Mouse (Mus musculus) heart, embryonic 16.5 days (tissue): ENCODE results near the gene Hsd3b5. TPM values are rescaled to one million over a fixed set of nuclear protein-coding genes. Genes with fewer than 3 reads are reported as not detected.
"Not testable (repeated sequence)": the region's sequence is repeated elsewhere in the genome, so short reads cannot be mapped to it uniquely, and the experiment has no call there.

Experiments
- ATAC-seq: fragments of 200-750 bp; cut with Nextera tagmentation; replicated peaks from 2 replicates; pipeline ENCODE4 v1.8.0; 2017; ENCODE audit warnings: moderate number of reproducible peaks; ENCODE audit not compliant: insufficient read depth, low FRiP score; ENCODE audit errors: extremely low read depth
- H3K27ac ChIP-seq: fragments of 300-500 bp; sonication (generic); 2 replicates; pipeline ENCODE4 v1.5.1; 2014; ENCODE audit warnings: mild to moderate bottlenecking, low read length, control low read depth, moderate library complexity
- H3K27me3 ChIP-seq: fragments of 300-500 bp; sonication (generic); 2 replicates; pipeline ENCODE4 v1.6.1; 2014; ENCODE audit warnings: low read length, mixed read lengths; ENCODE audit not compliant: control insufficient read depth, insufficient read depth
- H3K36me3 ChIP-seq: fragments of 300-500 bp; sonication (generic); 2 replicates; pipeline ENCODE4 v1.6.1; 2014; ENCODE audit not compliant: control insufficient read depth, insufficient read depth
- H3K4me1 ChIP-seq: fragments of 300-500 bp; sonication (generic); 2 replicates; pipeline ENCODE4 v1.6.1; 2014; ENCODE audit warnings: low read length, mixed read lengths; ENCODE audit not compliant: control insufficient read depth, insufficient read depth
- H3K4me2 ChIP-seq: fragments of 300-500 bp; sonication (generic); 2 replicates; pipeline ENCODE4 v1.6.1; 2014; ENCODE audit warnings: low read depth, mild to moderate bottlenecking, control low read depth, low read length
- H3K4me3 ChIP-seq: fragments of 300-500 bp; sonication (generic); 2 replicates; pipeline ENCODE4 v1.5.1; 2014; ENCODE audit warnings: mild to moderate bottlenecking, control low read depth, low read length
- H3K9ac ChIP-seq: fragments of 300-500 bp; sonication (generic); 2 replicates; pipeline ENCODE4 v1.6.1; 2014; ENCODE audit warnings: low read length, control low read depth
- H3K9me3 ChIP-seq: fragments of 300-500 bp; sonication (generic); replicated peaks from 2 replicates; pipeline ENCODE4 v1.6.1; 2016; ENCODE audit warnings: low read length; ENCODE audit not compliant: control insufficient read depth
- WGBS: fragments of 180-500 bp; shearing (Covaris S2); extraction: QIAGEN DNeasy Blood & Tissue Kit; methylation state at CpG from one replicate; pipeline ENCODE4 v1.1.7; 2014; 5-methylcytosine and 5-hydroxymethylcytosine counted together
- polyA plus RNA-seq: library from polyadenylated mRNA; unstranded; fragments of >200 nt; fragmentation: Nextera tagmentation; extraction: Ambion mirVana; gene quantifications from 2 replicates; pipeline ENCODE4 v1.2.1, GENCODE M21; 2015

Hsd3b5 gene
- polyA plus RNA-seq, result not detected in 2 replicates

DNA sequence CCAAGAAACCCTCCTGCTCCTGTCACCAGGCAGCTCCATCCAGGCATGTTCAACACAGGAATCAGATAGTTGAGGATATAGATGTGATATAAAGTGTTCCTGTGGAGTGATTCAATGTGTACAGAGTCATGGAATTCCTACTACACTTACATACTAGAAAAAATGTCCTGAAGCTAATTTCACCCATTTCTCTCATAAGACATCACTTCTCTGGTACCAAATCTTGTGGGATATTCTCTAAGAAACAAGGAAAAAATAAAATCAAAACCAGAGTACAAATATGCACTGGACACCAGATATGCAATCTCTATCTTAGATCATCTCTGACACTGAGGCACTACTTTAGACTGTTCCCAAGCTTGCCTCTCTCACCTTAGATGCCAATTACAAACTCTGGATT is at the start of gene Hsd3b5:
Gene Hsd3b5, minus strand, starts transcription at position 101 of the 400 bp plus-strand sequence.
- H3K4me1 ChIP-seq, result no peaks in the 10 kb centered on the region
- no peaks in the 10 kb centered on the region for H3K27me3 ChIP-seq

DNA sequence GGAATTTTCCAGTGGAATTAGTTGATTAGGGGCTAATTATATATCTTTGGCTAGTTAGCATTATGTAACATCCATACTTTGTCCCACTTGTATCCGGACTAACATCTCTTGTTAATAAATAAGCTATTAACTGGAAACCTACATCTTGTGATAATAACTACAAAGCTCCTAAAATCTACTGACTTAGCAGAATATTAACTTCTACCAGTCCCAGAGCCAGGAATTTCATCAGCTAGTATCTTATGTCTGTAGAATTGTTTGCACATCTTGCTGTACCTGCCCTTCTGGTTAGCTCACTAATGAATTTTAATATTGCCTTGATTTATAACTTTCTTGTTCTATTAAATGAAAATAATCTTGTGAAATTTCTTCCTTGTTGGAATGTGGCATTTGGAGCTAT is 5.1 kb upstream of the Hsd3b5 start:
- Histone ChIP-seq H3K9me3 (no peaks in the 10 kb centered on the region), H3K4me3 (no peak overlapping the region), H3K4me1 (no peaks in the 10 kb centered on the region), H3K27ac (no peak overlapping the region), H3K4me2 (no peak overlapping the region), H3K36me3 (no peaks in the 10 kb centered on the region), H3K27me3 (no peaks in the 10 kb centered on the region), H3K9ac (no peak overlapping the region)
- 83% methylated on average over 1 of the region's 1 CpGs for WGBS
- no peak for ATAC-seq

More for the DNA sequence above, at the start of gene Hsd3b5:
- H3K4me3 ChIP-seq, result no peak within 1 kb of the TSS
- no peak for ATAC-seq
- H3K9me3 ChIP-seq, result no peaks in the 10 kb centered on the region
- no peaks in the 10 kb centered on the region for H3K36me3 ChIP-seq
- H3K4me2 ChIP-seq, result no peak within 1 kb of the TSS
- no peak within 1 kb of the TSS for H3K27ac ChIP-seq
- no peak within 1 kb of the TSS for H3K9ac ChIP-seq

DNA sequence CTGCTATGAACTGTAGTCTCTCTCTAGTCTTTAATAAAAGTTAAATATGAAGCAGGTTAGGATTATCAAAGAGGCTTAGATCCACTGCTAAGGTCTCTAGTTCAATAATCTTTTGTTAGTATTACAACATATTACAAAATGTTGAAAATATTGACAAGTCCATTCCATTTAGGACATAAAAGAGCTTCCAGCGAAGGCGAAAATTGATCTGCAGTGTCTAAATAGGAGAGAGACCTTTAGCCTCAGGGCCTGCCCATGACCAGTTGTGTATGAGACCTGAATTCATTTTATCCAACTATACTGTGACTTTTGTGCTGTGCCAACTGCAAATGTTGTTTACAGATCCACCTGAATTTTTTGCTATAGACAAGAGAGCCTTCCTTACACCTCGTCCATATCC is 419 bp downstream of the Hsd3b5 start:
- ATAC-seq, result no peak
- no peak overlapping the region for H3K27ac ChIP-seq
- no peaks in the 10 kb centered on the region for H3K27me3 ChIP-seq
- H3K4me1 ChIP-seq, result no peaks in the 10 kb centered on the region
- H3K36me3 ChIP-seq, result no peaks in the 10 kb centered on the region
- no peak overlapping the region for H3K4me3 ChIP-seq
- 80% methylated on average over 3 of the region's 3 CpGs for WGBS
- no peaks in the 10 kb centered on the region for H3K9me3 ChIP-seq
- H3K9ac ChIP-seq, result no peak overlapping the region
- no peak overlapping the region for H3K4me2 ChIP-seq

DNA sequence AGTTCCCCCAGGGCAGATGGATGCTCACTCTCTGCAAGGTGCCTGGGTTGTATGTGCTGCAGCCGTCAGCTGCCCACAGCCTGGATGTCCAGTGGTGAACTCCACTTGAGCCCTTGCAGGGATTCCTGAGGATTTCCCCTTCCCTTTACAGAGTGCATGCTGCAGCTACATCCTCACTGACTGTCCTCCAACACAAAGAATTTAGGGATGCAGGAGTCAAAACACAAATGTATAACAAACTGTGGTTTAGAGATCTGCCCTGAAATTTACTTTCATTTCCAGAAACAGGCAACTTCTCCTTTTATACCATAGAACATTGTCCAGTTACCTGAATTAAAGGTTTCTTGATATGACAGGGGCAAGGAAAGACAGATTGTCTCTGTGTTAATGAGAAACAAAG is 13.3 kb downstream of the Hsd3b5 start:
- not testable (repeated sequence) for H3K4me3 ChIP-seq, H3K9me3 ChIP-seq, H3K36me3 ChIP-seq, H3K27ac ChIP-seq, ATAC-seq, H3K4me2 ChIP-seq, H3K9ac ChIP-seq, H3K27me3 ChIP-seq, H3K4me1 ChIP-seq
- WGBS, result 44% methylated on average over 1 of the region's 1 CpGs

DNA sequence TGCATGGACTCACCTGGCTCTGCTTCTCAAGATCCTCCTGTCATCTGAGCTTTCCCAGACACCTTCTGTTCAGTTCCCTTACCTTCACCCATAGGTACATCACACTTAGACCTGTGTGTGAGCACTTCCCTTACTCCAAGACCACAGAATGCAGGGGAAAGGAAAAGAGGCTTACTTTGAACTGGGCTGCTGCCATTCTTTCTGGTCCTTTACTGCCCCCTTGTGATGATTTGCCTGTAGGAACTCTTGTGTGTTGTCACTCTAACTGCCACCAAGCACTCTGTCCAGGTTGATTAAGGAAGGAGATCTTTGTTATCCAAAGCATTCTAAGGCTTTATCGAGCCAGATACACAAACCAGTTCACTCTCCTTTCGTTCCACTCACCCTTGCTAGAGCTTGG is 13.8 kb downstream of the Hsd3b5 start:
- not testable (repeated sequence) for H3K36me3 ChIP-seq, H3K4me2 ChIP-seq, H3K9ac ChIP-seq, H3K9me3 ChIP-seq, ATAC-seq, H3K27me3 ChIP-seq, H3K27ac ChIP-seq, H3K4me1 ChIP-seq, H3K4me3 ChIP-seq
- WGBS, result 36% methylated on average over 2 of the region's 2 CpGs

DNA sequence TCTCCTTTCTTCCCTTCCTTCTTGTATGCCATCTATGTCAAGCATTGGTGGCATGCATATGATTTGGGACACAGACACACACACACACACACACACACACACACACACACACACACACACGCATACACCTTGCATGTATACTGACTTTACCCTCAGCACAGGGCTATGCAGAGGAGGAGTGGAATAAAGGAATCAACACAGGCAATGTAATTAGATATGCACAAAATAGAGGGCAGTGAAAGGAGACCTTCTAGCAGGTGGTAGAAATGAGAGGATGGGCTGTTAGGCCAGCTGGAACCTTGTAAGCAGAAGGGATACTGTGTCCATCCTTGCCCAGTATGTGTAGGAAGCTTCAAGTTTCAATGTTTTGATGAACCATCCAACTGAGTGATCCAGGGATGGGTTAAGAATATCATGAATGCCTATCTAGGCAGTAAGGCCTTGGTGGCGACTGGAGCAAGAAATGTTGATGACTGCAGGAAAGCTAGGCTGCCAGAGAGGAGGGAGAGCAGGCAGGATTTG is 15.6 kb downstream of the Hsd3b5 start:
- not testable (repeated sequence) for H3K36me3 ChIP-seq, H3K27me3 ChIP-seq, H3K4me1 ChIP-seq, H3K4me2 ChIP-seq, H3K9me3 ChIP-seq, ATAC-seq, H3K4me3 ChIP-seq, H3K27ac ChIP-seq, H3K9ac ChIP-seq
- 52% methylated on average over 2 of the region's 2 CpGs for WGBS

DNA sequence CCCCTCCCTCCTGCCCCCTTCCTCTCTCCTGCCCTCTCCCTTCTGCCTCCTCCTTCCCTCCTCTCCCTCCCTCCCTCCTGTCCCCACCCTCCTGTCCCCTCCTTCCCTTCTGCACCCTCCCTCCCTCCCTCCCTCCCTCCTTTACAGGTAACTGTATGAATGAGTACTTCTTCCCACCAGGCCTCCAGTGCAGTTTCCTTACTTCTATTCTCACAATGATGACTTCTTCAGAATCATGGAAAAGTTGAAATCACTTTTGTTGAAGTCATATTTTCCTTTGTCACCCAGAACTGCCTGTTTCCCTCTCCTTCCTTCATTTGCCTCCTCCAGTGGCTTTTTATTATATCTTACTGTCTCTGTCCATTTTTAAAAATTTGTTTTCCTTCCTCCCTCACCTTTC is 16.1 kb downstream of the Hsd3b5 start:
- Histone ChIP-seq H3K27me3 (no peaks in the 10 kb centered on the region), H3K4me3 (no peak overlapping the region)
- ATAC-seq, result no peak

DNA sequence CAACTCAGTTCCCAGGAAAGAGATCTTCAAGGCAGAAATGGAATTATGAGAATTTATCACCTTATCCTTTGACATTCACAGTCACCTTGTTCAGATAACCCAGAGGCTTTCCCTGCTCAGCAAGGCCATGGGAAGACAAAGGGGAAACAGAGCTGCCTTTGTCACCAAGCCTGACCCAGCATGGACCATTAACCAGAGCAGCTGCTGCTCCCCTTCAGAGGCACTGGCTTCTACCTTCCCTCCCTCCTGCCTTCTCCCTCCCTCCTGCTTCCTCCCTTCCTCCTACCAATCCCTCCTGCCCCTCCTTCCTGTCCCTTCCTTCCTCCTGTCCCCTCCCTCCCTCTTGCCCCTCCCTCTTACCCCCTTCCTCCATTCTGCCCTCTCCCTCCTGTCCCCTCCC is 16.5 kb downstream of the Hsd3b5 start:
- not testable (repeated sequence) for H3K27ac ChIP-seq, H3K27me3 ChIP-seq, H3K9ac ChIP-seq, ATAC-seq, H3K36me3 ChIP-seq, H3K4me1 ChIP-seq, H3K9me3 ChIP-seq, H3K4me2 ChIP-seq, H3K4me3 ChIP-seq

More for the DNA sequence above, 16.1 kb downstream of the Hsd3b5 start:
- Histone ChIP-seq H3K4me1 (no peaks in the 10 kb centered on the region), H3K27ac (no peak overlapping the region), H3K9ac (no peak overlapping the region), H3K36me3 (no peaks in the 10 kb centered on the region), H3K4me2 (no peak overlapping the region), H3K9me3 (no peaks in the 10 kb centered on the region)

DNA sequence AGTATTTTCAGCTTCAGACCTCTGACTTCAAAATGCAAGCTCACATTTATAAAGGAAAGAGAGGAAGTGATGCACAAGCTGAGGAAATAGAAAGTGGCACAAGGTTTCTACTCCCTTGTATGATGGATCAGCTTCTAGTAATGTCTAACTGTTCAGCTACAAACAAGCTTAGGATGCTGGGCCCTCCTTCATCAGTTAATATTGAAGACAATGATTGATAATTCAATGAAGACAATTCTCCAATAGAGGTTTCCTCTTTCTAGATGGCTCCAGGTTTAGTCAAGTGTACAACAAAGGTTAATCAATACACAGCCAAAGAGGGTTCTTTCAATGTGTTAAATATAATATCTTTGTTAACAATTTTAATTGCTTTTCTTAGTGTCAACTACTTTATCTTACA is 41.3 kb downstream of the Hsd3b5 start, which contains the start of gene Gm10681:
Gene Gm10681, minus strand, starts transcription at position 101 of the 400 bp plus-strand sequence.
- Histone ChIP-seq H3K4me3 (no peak within 1 kb of the TSS), H3K9ac (no peak within 1 kb of the TSS), H3K27ac (no peak within 1 kb of the TSS), H3K4me1 (no peaks in the 10 kb centered on the region), H3K36me3 (no peaks in the 10 kb centered on the region), H3K9me3 (no peaks in the 10 kb centered on the region), H3K4me2 (no peak within 1 kb of the TSS), H3K27me3 (no peaks in the 10 kb centered on the region)
- no peak for ATAC-seq

DNA sequence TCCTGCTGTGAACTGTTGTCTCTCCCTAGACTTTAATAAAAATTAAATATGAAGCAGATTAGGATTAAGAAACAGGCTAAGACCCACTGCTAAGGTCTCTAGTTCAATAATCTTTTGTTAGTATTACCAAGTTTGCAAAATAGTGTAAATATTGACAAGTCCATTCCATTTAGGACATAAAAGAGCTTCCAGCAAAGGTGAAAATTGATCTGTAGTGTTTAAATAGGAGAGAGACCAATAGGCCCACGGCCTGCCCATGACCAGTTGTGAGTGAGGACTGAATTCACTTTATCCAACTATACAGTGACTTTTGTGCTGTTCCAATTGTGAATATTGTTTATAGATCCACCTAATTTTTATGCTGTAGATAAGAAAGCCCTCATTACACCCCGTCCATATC is 42.3 kb downstream of the Hsd3b5 start:
- H3K27me3 ChIP-seq, result no peaks in the 10 kb centered on the region
- WGBS, result 70% methylated on average over 2 of the region's 2 CpGs

More for the DNA sequence above, 42.3 kb downstream of the Hsd3b5 start:
- ATAC-seq, result no peak
- Histone ChIP-seq H3K9me3 (no peaks in the 10 kb centered on the region), H3K9ac (no peak overlapping the region), H3K4me3 (no peak overlapping the region), H3K4me1 (no peaks in the 10 kb centered on the region), H3K4me2 (no peak overlapping the region), H3K27ac (no peak overlapping the region), H3K36me3 (no peaks in the 10 kb centered on the region)
